Mouse (Mus musculus): ENCODE measurements around the gene Lmna.

The Lmna gene

DNA sequence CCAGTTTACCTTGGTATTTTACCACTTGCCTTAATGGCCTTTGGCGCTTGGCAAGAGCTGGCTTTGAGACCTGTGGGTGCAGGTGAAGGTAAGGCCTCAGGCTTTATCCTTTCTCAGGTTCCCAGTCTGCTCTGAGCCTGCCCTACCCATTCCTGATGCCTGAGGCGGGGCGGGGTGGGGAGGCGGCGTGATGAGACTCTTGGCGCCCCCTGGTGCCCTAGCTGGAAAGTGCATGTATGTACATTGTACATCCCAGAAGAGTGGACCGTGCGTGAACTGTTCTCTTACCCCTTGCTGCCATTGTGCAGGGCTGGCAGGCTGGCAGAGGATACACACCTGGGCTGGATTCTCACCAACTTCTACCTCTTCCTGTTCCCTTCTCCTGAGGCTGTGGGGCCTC, 32.0 kb downstream of the Lmna start:
- no peak for DNase-seq (ENCODE audit: extremely low read depth, insufficient read length, low spot score)

DNA sequence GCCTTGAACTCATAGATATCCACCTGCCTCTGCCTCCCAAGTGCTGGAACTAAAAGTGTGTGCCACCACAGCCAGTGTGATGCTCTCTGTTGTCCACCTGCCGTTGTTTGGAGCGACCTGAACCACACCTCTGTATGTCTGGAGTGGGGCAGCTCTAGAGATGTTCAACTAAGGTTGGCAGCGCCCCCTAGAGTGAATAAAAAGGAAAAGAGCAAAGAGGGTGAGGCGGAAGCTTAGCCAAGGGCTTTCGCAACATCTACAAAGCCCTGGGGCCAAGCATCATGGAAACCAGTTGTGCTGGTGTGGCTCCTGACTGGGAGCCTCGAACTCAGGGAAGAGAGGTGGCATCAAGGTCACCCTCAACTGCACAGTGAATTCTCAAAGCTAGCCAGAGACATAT, 33.4 kb downstream of the Lmna start:
- no peak for DNase-seq (ENCODE audit: extremely low read depth, insufficient read length, low spot score)

- DNase-seq (ENCODE audit: extremely low read depth, insufficient read length, low spot score), result no peak
Observed at GRCm38 (mm10) chr3:88473571-88473970, 36.2 kb downstream of the Lmna start.

DNA sequence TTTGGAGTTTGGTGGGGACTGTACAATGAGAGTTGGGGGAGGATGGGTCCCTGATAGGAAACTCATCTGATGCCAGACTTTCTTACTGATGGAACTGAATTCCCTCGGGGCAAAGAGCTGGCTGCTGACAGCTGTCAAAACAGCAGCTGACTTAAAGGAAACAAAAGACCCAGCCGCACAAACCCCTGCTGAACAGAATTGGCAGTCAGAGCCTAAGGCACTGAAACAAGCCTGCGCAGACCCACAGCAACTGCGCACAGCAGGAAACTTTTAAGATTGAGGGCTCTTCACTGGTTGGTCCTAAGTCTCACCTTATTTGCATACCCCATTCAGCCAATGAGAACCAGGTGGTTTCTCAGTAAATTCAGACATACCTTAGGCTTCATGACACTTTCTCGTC, 36.7 kb downstream of the Lmna start:
- DNase-seq (ENCODE audit: extremely low read depth, insufficient read length, low spot score), result no peak

DNA sequence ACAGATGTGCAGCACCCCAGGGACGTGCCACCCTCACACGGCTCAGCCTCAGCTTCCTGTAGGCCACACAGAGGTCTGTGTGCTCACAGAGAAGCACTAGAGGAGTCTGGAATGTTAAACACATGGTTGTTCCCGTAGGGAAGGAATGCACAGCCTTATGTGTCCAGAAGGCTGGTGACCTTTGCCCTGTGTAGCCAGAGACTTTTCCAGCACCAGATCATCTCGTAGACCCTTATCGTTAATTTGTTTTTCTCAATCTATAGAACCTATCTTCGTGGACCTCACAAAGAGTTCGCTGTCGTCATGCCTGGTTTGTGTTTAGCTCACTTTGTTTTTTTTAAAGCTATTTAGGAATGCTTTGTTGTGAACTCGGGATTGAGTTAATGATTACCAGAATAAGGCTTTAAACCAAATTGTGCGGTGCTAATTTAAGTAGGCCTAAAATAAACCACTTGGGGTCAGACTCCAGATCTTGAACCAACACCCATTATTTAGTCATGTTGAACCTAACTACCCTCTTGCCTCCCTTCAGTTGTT, 38.7 kb downstream of the Lmna start:
- no peak for DNase-seq (ENCODE audit: extremely low read depth, insufficient read length, low spot score)

GRCm38 (mm10) chr3:88469466-88469865, 40.3 kb downstream of the Lmna start:
- no peak for DNase-seq (ENCODE audit: extremely low read depth, insufficient read length, low spot score)

GRCm38 (mm10) chr3:88467116-88467824, 42.5 kb downstream of the Lmna start:
- no peak for DNase-seq (ENCODE audit: extremely low read depth, insufficient read length, low spot score)

DNA sequence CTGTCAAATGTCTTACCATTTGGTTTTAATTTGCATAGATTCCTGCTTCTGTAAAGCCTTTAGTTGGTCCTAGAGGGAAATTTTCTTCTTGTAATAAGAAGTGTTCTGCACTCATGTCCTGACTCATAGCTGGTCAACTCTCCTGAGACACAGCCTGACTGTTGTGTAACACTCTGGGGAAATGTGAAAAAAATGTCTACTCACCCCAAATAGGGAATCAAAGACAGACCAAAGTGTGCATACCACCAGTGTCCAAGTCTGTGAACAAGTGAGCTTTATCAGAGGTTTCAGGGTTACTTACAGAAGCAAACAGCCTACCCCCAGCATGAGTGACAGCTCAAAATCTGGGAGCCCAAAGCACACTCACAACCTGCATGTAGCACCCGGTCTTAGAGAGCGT, 44.6 kb downstream of the Lmna start:
- peak; percentile 69 for DNase-seq (ENCODE audit: extremely low read depth, insufficient read length, low spot score)

DNA sequence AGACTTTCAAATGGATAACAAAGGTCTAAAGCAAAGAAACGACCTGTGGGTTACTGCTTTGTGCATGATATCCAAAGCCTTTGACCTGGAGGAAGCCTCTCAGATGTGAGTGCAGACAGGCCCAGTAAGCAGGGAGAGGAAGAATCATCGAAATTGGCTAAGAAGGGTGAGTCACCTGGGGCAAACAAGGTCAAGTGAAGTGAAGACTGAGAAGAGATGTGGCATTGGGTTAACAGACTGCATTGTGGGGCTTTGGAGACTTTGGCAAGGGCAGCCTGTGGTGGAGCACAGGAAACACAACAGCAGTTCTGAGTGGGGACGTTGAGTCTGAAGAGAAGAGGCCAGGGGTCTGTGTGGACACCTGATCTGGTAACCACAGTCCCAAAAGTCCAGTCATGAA, 45.3 kb downstream of the Lmna start:
- peak; percentile 53 for DNase-seq (ENCODE audit: extremely low read depth, insufficient read length, low spot score)

DNA sequence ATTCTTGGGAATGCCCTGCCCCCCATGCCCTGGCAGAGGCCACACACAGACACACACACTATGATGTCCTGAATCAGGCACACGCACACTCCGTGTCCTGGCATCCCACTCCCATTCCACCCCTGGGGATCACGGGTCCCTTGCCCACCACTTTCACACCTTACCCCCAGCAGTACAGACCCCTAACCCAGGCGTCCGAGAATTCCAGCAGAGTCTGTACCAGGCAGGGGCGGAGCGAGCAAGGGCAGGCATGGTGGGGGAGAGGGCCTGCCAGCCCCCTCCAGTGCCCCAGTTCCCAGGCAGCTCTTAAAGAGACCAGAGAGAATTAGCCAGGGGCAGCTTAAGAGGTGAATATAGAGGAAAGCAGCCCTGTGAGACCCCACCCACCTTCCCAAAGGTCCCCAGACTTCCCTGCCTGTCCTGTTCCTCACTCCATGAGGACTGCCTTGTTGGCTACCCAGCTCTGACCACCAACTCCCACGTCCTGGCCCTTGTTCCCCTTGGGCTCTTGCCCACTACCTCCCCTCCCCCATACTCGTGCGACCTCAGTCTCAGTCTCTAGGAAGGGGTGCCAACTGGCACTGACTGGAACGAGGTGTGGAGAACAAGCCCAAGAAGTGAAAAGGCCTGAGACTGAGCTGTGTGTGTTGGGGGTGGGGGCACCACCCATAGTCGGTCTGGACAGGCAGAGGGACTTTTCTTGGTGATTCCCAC, 48.6 kb downstream of the Lmna start, which contains the start of gene Sema4a:
TSS of gene Sema4a (minus strand) at position 200 of the 714 bp plus-strand sequence.
- DNase-seq (ENCODE audit: extremely low read depth, insufficient read length, low spot score), result no peak

DNA sequence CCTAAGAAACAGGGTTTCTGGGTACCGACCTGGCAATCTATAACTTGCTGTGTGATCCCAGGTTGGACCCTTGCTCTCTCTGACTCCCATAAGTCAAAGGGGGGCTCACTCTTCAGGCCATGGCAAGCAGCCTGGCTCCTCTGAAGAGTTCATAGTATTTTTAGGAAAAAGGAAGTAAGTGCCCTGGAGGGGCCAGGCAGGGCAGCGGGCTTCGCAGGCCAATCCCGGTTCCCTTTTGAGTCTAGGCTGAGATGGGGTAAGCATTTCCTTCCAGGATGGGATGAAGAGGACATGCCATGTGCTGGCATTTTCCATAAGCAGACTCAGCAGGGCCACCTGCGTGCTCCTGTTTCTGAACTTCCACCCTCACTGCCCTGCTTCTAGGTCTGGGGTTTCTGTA, 49.7 kb downstream of the Lmna start:
- no peak for DNase-seq (ENCODE audit: extremely low read depth, insufficient read length, low spot score)

DNA sequence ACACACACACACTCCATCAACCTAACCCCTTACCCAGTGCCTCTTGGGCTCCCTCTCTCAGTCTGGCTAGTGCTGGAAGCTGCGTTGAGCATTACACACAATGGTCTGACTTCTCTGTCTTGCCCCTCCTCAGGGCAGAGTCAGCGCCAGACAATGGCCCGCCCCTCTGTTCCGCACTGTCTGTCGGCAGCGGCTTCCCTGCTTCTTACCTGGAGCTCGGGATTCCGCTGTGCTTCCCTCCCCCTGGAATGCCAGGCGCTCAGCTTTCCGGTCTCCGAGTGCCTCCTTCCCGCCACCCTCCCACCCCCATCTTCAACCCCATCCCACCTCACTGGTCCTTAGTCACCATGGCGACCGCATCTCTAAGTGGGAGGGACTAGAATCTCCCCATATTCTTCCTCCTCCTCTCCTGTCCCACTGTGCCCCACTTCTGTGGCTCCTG, 51.0 kb downstream of the Lmna start:
- DNase-seq (ENCODE audit: extremely low read depth, insufficient read length, low spot score), result no peak

DNA sequence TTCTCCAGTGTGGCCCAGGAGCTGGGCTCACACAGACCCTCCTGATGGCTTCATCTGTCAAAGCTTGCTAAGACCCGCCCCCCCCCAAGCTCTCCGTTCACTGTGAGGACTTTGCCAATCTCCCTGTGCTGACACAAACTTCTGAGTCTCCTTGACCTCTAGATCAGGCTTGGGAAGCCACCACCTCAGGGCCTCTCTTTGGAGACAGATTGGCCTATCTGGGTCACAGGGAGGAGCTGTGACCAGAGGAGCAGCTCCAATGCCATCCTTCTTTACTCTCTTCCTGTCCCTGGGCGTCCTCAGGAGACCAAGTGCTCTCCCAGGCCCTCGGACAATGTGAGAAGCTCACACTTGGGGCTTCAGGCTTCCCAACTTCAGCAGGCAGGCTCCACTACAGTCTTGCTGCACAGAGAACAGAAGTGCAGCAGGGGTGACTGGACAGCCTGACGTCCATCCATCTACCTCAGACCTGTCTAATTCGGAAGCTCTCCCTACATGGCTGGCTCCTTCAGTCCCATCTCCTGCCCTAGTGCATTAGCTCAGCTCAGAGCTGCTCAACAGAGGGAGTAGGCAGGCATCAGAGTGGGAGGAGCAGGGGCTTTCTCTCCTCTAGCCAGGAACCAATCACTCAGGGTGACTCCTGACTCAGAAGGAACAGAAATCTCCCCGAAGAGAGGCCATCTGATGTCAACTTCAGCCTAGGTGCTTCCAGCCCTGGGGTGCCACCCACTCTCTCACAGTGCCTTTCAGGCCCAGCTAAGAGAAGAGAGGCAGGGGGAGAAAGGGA, 52.8 kb downstream of the Lmna start:
- no peak for DNase-seq (ENCODE audit: extremely low read depth, insufficient read length, low spot score)

DNA sequence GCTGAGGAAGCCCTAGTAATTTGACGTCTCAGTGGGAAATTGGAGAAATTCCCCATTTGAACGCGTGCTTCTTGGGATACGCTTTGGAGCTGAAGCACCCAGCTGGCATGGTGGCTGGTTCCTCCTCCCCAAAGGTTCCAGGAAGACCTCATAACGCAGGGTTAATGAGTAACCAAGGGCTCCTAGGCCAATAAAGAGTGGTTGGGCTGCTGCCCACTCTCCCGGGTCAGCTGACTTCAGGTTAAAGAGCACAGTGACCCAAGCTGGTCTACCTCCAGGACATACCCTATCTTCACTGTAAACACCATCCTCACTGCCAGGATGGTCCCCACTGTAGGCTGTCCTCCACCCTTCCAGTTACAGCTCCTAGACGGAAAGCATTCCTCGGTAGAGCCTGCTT, 53.4 kb downstream of the Lmna start:
- no peak for DNase-seq (ENCODE audit: extremely low read depth, insufficient read length, low spot score)

- DNase-seq (ENCODE audit: extremely low read depth, insufficient read length, low spot score), result no peak
Observed at GRCm38 (mm10) chr3:88455588-88456264, 54.0 kb downstream of the Lmna start.

- DNase-seq (ENCODE audit: extremely low read depth, insufficient read length, low spot score), result no peak
Observed at GRCm38 (mm10) chr3:88454762-88455587, 54.8 kb downstream of the Lmna start.

GRCm38 (mm10) chr3:88453986-88454385, 55.8 kb downstream of the Lmna start:
- no peak for DNase-seq (ENCODE audit: extremely low read depth, insufficient read length, low spot score)

GRCm38 (mm10) chr3:88453369-88453768, 56.4 kb downstream of the Lmna start:
- no peak for DNase-seq (ENCODE audit: extremely low read depth, insufficient read length, low spot score)

DNA sequence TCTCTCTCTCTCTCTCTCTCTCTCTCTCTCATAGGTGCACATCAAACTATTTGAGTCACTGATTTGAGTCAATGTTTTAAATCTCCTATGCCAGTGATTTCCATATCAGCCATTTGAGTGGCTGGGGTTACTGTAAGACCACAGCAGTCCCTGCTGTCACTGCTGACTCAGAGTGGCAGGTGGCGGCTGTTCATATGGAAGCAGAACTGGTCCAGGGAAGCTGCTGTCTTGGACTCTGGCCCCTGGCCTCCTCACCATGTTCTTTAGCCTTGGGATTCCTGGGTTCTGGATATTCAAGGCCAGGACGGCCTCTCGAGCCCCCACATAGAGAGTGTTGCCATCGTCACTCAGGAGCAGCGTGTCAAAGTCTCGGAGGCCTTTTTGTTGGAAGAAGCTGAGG, 57.0 kb downstream of the Lmna start:
- DNase-seq (ENCODE audit: extremely low read depth, insufficient read length, low spot score), result no peak

DNA sequence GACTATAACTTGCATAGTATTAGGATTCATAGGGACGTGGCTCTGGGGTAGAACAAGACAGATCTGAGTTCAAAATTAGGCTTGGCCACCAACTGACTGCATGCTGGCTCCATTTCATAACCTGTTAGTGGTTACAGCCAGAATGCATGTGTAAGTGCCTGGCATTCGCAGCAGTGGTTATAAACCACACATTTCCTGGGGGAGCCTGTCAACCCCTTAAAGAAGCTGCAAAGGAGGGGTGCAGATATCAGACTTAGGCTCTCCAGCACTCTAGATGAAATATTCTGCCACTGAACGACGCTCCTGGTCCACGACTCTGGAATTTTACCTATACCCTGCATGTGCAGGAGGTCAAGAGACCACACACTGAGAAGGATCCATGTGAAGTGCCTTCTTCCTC, 57.5 kb downstream of the Lmna start:
- DNase-seq (ENCODE audit: extremely low read depth, insufficient read length, low spot score), result no peak
